Mouse (Mus musculus): ENCODE results near the gene Tnfsfm13.
"Not testable (repeated sequence)": the region's sequence is repeated elsewhere in the genome, so short reads cannot be mapped to it uniquely, and the experiment has no call there.

Gene Tnfsfm13

GRCm38 (mm10) chr11:69704613-69705010 lies 8.7 kb upstream of the Tnfsfm13 start:
- DNase-seq (ENCODE audit: low spot score), result no peak

- DNase-seq (ENCODE audit: low spot score), result no peak
These were observed 8.1 kb upstream of the Tnfsfm13 start for GRCm38 (mm10) chr11:69703814-69704612.

- not testable (repeated sequence) for DNase-seq (ENCODE audit: low spot score)
These were observed 7.5 kb upstream of the Tnfsfm13 start for GRCm38 (mm10) chr11:69703381-69703780.

- DNase-seq (ENCODE audit: low spot score), result not testable (repeated sequence)
These were observed 7.0 kb upstream of the Tnfsfm13 start for GRCm38 (mm10) chr11:69702886-69703285.

- no peak for DNase-seq (ENCODE audit: low spot score)
These were observed 3.7 kb upstream of the Tnfsfm13 start for GRCm38 (mm10) chr11:69699595-69699994.

GRCm38 (mm10) chr11:69698574-69698973 lies 2.7 kb upstream of the Tnfsfm13 start:
- DNase-seq (ENCODE audit: low spot score), result no peak

- DNase-seq (ENCODE audit: low spot score), result no peak
These were observed 1.5 kb upstream of the Tnfsfm13 start for GRCm38 (mm10) chr11:69697396-69697795.

DNA sequence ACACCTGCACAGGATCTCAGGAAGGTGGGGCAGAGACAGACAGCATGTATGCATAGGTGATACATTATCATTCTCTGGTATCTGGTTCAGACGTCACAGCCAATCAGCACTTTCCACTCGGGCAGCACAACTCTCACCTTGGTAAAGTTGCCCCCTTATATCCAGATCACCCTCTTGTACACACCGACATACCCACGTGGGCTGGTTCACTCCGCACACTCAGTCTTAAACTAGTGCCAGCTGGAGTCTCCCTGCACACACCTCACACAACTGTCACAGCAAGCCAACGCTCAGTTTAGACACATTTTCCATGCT lies 895 bp downstream of the Tnfsfm13 start:
- no peak for DNase-seq (ENCODE audit: low spot score)

- no peak for DNase-seq (ENCODE audit: low spot score)
These were observed 2.4 kb downstream of the Tnfsfm13 start for GRCm38 (mm10) chr11:69693421-69693965.

DNA sequence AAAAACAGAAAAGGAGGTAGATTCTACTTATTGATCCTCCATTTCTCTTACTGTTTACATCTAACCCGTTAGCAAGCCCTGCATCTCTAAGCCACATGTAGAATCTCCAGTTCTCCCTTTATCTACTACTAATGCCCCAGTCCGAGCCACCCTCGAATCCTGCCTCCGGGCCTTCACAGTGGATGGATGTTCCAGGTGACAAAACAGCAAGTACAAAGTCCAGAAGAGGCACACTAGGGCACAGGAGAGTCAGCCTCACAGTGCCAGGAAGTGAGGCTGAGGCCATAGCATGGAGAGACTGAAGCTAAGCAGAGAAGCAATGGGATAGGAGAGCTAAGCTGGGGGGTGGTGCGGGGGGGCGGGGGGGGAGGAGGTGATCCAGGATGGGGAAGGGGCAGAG lies 3.0 kb downstream of the Tnfsfm13 start:
- DNase-seq (ENCODE audit: low spot score), result no peak

GRCm38 (mm10) chr11:69692196-69692811 lies 3.6 kb downstream of the Tnfsfm13 start:
- no peak for DNase-seq (ENCODE audit: low spot score)

DNA sequence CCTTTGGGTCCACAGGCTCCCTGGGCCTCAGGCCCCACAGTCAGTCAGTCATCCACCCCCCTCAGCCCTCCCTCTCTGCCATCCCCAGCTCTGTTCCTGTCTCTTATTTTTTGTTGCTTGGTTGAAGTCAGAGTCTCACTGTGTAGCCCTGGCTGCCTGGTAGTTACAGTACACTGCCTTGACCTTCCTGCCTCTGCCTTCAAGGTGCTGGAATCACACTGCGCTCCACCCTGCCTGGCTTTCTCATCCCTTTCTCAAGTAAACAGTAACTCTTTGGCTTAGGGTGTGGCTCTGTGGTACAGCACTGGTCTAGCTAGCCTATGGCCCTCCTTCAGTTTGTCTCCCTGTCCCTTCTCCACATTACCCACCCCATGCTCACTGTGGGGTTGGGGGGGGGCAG lies 6.0 kb downstream of the Tnfsfm13 start:
- no peak for DNase-seq (ENCODE audit: low spot score)

DNA sequence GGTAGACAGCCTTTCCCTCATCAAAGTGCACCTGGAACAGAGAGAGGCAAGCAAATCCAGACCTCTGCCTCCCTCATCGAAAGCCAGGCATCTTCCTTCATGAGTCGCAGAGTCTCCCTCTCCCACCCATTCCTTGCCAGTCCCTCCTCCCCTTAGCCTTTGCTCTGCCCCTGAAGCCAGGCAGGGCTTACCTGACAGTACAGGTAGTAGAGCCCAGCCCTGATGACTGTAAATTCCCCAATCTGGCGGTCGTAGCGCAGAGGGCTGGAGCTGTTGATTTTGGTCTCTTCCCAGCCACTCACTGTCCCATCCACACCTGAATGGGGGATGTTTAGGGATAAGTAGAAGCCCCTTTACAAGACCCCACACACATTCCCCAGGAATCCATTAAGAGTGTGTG lies 8.8 kb downstream of the Tnfsfm13 start:
- no peak for DNase-seq (ENCODE audit: low spot score)

GRCm38 (mm10) chr11:69686377-69686776 lies 9.5 kb downstream of the Tnfsfm13 start:
- no peak for DNase-seq (ENCODE audit: low spot score)

- no peak for DNase-seq (ENCODE audit: low spot score)
These were observed 10.3 kb downstream of the Tnfsfm13 start, which contains the start of gene Tnfsf13 for GRCm38 (mm10) chr11:69685526-69686148. Tnfsf13 (minus strand) TSS chr11:69685784.

GRCm38 (mm10) chr11:69684936-69685335 lies 11.0 kb downstream of the Tnfsfm13 start:
- DNase-seq (ENCODE audit: low spot score), result no peak

GRCm38 (mm10) chr11:69684128-69684745 lies 11.7 kb downstream of the Tnfsfm13 start:
- DNase-seq (ENCODE audit: low spot score), result no peak

GRCm38 (mm10) chr11:69683576-69683975 lies 12.3 kb downstream of the Tnfsfm13 start:
- DNase-seq (ENCODE audit: low spot score), result no peak

GRCm38 (mm10) chr11:69682840-69683533 lies 12.9 kb downstream of the Tnfsfm13 start:
- peak; percentile 97 for DNase-seq (ENCODE audit: low spot score)

DNA sequence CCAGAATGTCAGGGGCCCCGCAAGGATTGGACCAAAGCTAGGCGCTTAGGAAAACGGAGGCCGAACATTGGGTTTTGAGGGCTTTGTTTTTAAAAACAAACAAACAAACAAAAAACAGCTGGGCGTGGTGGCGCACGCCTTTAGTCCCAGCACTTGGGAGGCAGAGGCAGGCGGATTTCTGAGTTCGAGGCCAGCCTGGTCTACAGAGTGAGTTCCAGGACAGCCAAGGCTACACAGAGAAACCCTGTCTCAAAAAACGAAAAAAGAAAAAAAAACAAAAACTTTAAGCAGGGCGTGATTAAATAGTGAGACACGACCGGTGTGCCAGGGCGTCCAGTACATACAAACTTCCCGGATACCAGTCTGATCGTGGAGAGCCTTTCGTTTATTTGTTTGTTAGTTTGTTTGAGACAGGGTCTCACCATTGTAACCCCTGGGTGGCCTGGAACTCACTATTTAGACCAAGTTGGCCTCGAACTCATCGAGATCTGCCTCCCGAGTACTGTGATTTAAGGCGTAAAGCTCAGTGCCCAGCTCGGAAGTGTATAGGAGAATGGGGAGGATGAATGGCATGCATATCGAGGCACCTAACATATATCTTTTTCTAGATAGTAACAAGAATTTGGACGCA lies 13.6 kb downstream of the Tnfsfm13 start:
- DNase-seq (ENCODE audit: low spot score), result peak; percentile 41
